In the genomic region with DNA sequence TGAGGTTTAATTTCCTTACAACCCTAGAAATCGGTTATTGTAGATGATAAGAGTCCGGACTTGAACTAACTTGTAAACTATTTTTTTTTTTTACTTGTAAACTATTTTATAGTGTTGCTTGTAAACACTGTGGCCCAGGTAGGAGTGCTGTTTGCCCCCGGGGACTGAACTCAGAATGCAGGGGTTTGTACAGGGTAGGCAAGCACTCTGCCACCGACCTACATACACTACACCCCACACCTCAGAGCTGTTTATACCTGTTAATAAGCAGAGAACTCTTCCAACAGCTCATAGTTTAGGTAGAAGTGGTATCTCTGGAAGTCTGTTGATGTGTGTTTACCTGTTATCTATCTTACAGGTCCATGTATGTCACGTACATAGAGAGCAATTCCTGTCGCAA, we compare ENCODE assay signal across 8 mouse cellular contexts. TPM values are rescaled to one million over a fixed set of nuclear protein-coding genes. Genes with fewer than 3 reads are reported as not detected.
DNase-seq lines count a peak whose midpoint lies in the region; ATAC-seq and TF ChIP-seq lines count a peak whose summit lies in the region.
"Had no signal": no experiment of that assay in that cellular context is flagged by ENCODE, and none has a peak within 500 bp of the region (broad histone marks: within the 10 kb centered on the region; RNA-seq: fewer than 3 reads in every experiment).

No protein-coding gene starts in this region.

- no peak for TF ChIP-seq CTCF in lung, postnatal 0 days (IDR thresholded peaks at IDR 0.05)

- ATAC-seq in lung, postnatal 0 days = no peak
- ATAC-seq in forebrain, embryonic 16.5 days = no peak
- ATAC-seq in liver, embryonic 12.5 days = no peak

- H3K36me3 ChIP-seq in lung, postnatal 0 days (ENCODE audit: insufficient read depth, low read length) = no peaks in the 10 kb centered on the region
- H3K36me3 ChIP-seq in forebrain, embryonic 16.5 days (ENCODE audit: control insufficient read depth, insufficient read depth) = no peaks in the 10 kb centered on the region
- no peaks in the 10 kb centered on the region for H3K36me3 ChIP-seq in liver, embryonic 12.5 days

- peak overlapping the region; percentile 75 for H3K4me3 ChIP-seq in lung, postnatal 0 days (ENCODE audit: low read depth, low read length)
- H3K4me3 ChIP-seq in forebrain, embryonic 16.5 days (replicated peaks; ENCODE audit: low read length) = peak overlapping the region; percentile 61
- peak overlapping the region; percentile 78 for H3K4me3 ChIP-seq in liver, embryonic 12.5 days

- 0 out of 2 replicates have a peak, but pooled peaks cover 4% of the 10 kb centered on the region for H3K4me1 ChIP-seq in lung, postnatal 0 days (ENCODE audit: insufficient read depth, low read depth, low read length)
- peaks cover 25% of the 10 kb centered on the region for H3K4me1 ChIP-seq in forebrain, embryonic 16.5 days (replicated peaks; ENCODE audit: control insufficient read depth, insufficient read depth, low read length)
- H3K4me1 ChIP-seq in liver, embryonic 12.5 days = peaks cover 47% of the 10 kb centered on the region

- no peaks in the 10 kb centered on the region for H3K9me3 ChIP-seq in lung, postnatal 0 days (ENCODE audit: low read length)
- H3K9me3 ChIP-seq in forebrain, embryonic 16.5 days (ENCODE audit: control insufficient read depth, low read length) = no peaks in the 10 kb centered on the region
- H3K9me3 ChIP-seq in liver, embryonic 12.5 days (replicated peaks) = no peaks in the 10 kb centered on the region

- H3K4me2 ChIP-seq in lung, postnatal 0 days (replicated peaks; ENCODE audit: low read depth, low read length) = peak overlapping the region; percentile 89
- peak overlapping the region; percentile 90 for H3K4me2 ChIP-seq in forebrain, embryonic 16.5 days (ENCODE audit: low read length)
- peak overlapping the region; percentile 94 for H3K4me2 ChIP-seq in liver, embryonic 12.5 days

- TF ChIP-seq EP300 in lung, postnatal 0 days (IDR thresholded peaks at IDR 0.05) = no peak

- DNase-seq in lung, postnatal 0 days (ENCODE audit: low spot score) = no peak
- no peak for DNase-seq in lung, postnatal 36 days
- DNase-seq in right cerebral cortex, adult 18-20 months = no peak
- no peak for DNase-seq in urinary bladder, postnatal 36 days (ENCODE audit: low spot score in 2 of 2)
- no peak for DNase-seq in thymus, postnatal 36 days
- DNase-seq: adrenal gland, adult 8-10 months had no signal

- 32% methylated on average over 6 of the region's 6 CpGs for WGBS in lung, postnatal 0 days
- 47% methylated on average over 6 of the region's 6 CpGs for WGBS in forebrain, embryonic 16.5 days
- WGBS in liver, embryonic 12.5 days (ENCODE audit: insufficient replicate concordance) = 27% methylated on average over 6 of the region's 6 CpGs

- H3K27ac ChIP-seq in lung, postnatal 0 days (ENCODE audit: low read length) = peak overlapping the region; percentile 88
- no peak overlapping the region for H3K27ac ChIP-seq in forebrain, embryonic 16.5 days (ENCODE audit: low read length)
- 0 out of 2 replicates have a peak overlapping the region, but pooled peaks have one; percentile 79 for H3K27ac ChIP-seq in liver, embryonic 12.5 days

- H3K27me3 ChIP-seq in lung, postnatal 0 days (replicated peaks; ENCODE audit: insufficient read depth, low read length) = no peaks in the 10 kb centered on the region
- no peaks in the 10 kb centered on the region for H3K27me3 ChIP-seq in forebrain, embryonic 16.5 days (replicated peaks; ENCODE audit: control insufficient read depth, insufficient read depth, low read length)
- H3K27me3 ChIP-seq in liver, embryonic 12.5 days (replicated peaks) = no peaks in the 10 kb centered on the region

- H3K9ac ChIP-seq in lung, postnatal 0 days (replicated peaks; ENCODE audit: low read depth) = no peak overlapping the region
- H3K9ac ChIP-seq in forebrain, embryonic 16.5 days (replicated peaks; ENCODE audit: low read depth, low read length) = peak overlapping the region; percentile 64; the same call in 1 of the 2 replicates
- H3K9ac ChIP-seq in liver, embryonic 12.5 days = peak overlapping the region; percentile 77

RNA-seq across cellular contexts. Expression of a gene that starts 0.8 kb away (rescaled TPM):
- polyA plus RNA-seq in lung, postnatal 0 days (2015; fragmentation: Nextera tagmentation; extraction: Ambion mirVana) = 18.4 and 19.6 TPM in 2 replicates
- 14.3 and 14.8 TPM in 2 replicates for polyA plus RNA-seq in forebrain, embryonic 16.5 days (2015; fragmentation: Nextera tagmentation; extraction: Ambion mirVana)
- polyA plus RNA-seq in liver, embryonic 12.5 days (2016; fragmentation: Nextera tagmentation; extraction: Ambion mirVana) = 18.5 and 18.9 TPM in 2 replicates

RNA-seq across cellular contexts. Expression of a gene that starts 1.0 kb away (rescaled TPM):
- 52.6 and 70.9 TPM in 2 replicates for polyA plus RNA-seq in lung, postnatal 0 days (2015; fragmentation: Nextera tagmentation; extraction: Ambion mirVana)
- polyA plus RNA-seq in forebrain, embryonic 16.5 days (2015; fragmentation: Nextera tagmentation; extraction: Ambion mirVana) = 226 and 246 TPM in 2 replicates
- polyA plus RNA-seq in liver, embryonic 12.5 days (2016; fragmentation: Nextera tagmentation; extraction: Ambion mirVana) = 37.2 and 38.4 TPM in 2 replicates

RNA-seq across cellular contexts. Expression of a gene that starts 24.9 kb away (rescaled TPM):
- 34.6 and 37.4 TPM in 2 replicates for polyA plus RNA-seq in lung, postnatal 0 days (2015; fragmentation: Nextera tagmentation; extraction: Ambion mirVana)
- polyA plus RNA-seq in forebrain, embryonic 16.5 days (2015; fragmentation: Nextera tagmentation; extraction: Ambion mirVana) = 39.1 and 41.3 TPM in 2 replicates
- 24.4 and 24.9 TPM in 2 replicates for polyA plus RNA-seq in liver, embryonic 12.5 days (2016; fragmentation: Nextera tagmentation; extraction: Ambion mirVana)
